Mouse (Mus musculus) kidney, adult 2 months (tissue): ENCODE measurements around the gene Gtf2i. TPM values are rescaled to one million over a fixed set of nuclear protein-coding genes. Genes with fewer than 3 reads are reported as not detected.

ENCODE experiments used
- DNase-seq: peaks from one replicate; pipeline ENCODE4 v3.0.0; 2021
- H3K27ac ChIP-seq: fragments of 200-500 bp; 2 replicates; pipeline ENCODE4 v1.5.1; 2012; ENCODE audit warnings: low read depth, low read length, control low read depth, inconsistent platforms; ENCODE audit not compliant: insufficient read depth
- H3K27me3 ChIP-seq: fragments of 200-500 bp; replicated peaks from 2 replicates; pipeline ENCODE4 v1.6.1; 2012; ENCODE audit warnings: mild to moderate bottlenecking, moderate library complexity, low read length, inconsistent platforms; ENCODE audit not compliant: control insufficient read depth, insufficient read depth
- H3K36me3 ChIP-seq: fragments of 200-500 bp; 2 replicates; pipeline ENCODE4 v1.6.1; 2012; ENCODE audit warnings: mild to moderate bottlenecking, moderate library complexity, low read length, inconsistent platforms; ENCODE audit not compliant: control insufficient read depth, insufficient read depth
- H3K4me1 ChIP-seq: fragments of 200-500 bp; 2 replicates; pipeline ENCODE4 v1.6.1; 2011; ENCODE audit warnings: low read length; ENCODE audit not compliant: control insufficient read depth, insufficient read depth
- H3K4me3 ChIP-seq: fragments of 200-500 bp; 2 replicates; pipeline ENCODE4 v1.5.1; 2011; ENCODE audit warnings: mild to moderate bottlenecking, low read depth, low read length, control low read depth; ENCODE audit not compliant: insufficient read depth
- CTCF ChIP-seq: fragments of 200-500 bp; conservative IDR thresholded peaks from 2 replicates; pipeline ENCODE4 v1.5.1; 2011; ENCODE audit warnings: low read depth, mild to moderate bottlenecking, control low read depth, low read length, moderate library complexity, mixed read lengths; ENCODE audit not compliant: insufficient read depth, insufficient read length
- POLR2A ChIP-seq: fragments of 200-500 bp; IDR thresholded peaks from one replicate; pipeline ENCODE4 v1.6.1; 2011; ENCODE audit warnings: low read depth, low read length, control low read depth
- WGBS: fragments of 180-500 bp; shearing (Covaris S2); methylation state at CpG from one replicate; pipeline ENCODE4 v1.1.7; 2018; 5-methylcytosine and 5-hydroxymethylcytosine counted together
- polyA plus RNA-seq: library from polyadenylated mRNA; depleted of rRNA; stranded (reverse); fragments of >200 nt; gene quantifications from 2 replicates; pipeline ENCODE4 v1.2.3, GENCODE M21; 2012

Gtf2i gene
- polyA plus RNA-seq, 1 experiment, result 103 TPM

DNA sequence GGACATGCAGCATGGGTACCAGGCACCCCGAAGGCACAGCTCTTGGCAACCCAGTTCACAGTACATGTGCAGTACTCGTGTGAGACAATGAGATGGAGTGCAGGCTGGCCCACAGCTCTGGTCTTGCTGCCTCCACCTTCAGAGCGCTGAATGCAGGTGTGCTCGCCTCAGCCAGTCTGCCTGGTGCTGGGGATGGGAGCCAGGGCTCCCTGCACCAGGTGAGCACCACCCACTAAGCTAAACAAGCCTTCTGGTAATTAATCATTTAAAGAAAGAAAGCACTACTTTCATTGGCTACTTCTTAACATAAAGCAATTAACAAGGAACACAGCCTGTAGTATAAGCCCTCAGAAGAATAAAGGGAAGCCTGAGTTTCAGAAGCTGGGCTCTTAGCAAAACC, 37.5 kb downstream of the Gtf2i start:
- Histone ChIP-seq H3K4me3 (no peak overlapping the region), H3K27me3 (no peaks in the 10 kb centered on the region), H3K4me1 (peaks cover 29% of the 10 kb centered on the region), H3K36me3 (peaks cover 3% of the 10 kb centered on the region; the same call in 1 of the 2 replicates), H3K27ac (no peak overlapping the region)
- no peak for TF ChIP-seq POLR2A
- no peak for TF ChIP-seq CTCF
- WGBS, result 78% methylated on average over 4 of the region's 4 CpGs
- no peak for DNase-seq

DNA sequence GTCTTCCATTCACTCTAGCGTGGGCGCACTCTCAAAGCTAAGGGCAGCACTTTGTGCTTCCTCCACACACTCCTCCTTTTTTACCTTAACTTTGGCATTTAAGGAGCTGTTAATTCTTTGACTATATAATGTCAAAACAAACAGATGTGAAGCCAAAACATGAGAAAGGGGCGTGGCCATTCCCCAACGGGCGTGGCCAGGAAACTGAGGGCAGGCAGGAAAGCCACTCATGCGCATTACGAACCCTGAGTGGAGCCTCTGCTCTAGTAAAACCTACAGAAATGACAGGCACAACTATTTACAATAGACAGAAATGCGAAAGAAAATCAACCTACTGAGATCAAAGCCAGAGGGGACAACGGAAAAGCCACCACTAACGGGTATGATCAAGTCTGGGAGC, 39.0 kb downstream of the Gtf2i start:
- Histone ChIP-seq H3K4me3 (no peak overlapping the region), H3K36me3 (peaks cover 3% of the 10 kb centered on the region; the same call in 1 of the 2 replicates), H3K4me1 (peaks cover 34% of the 10 kb centered on the region), H3K27ac (peak overlapping the region; percentile 81; the same call in 1 of the 2 replicates), H3K27me3 (no peaks in the 10 kb centered on the region)
- peak; percentile 47 for DNase-seq
- WGBS, result 61% methylated on average over 10 of the region's 10 CpGs
- no peak for TF ChIP-seq POLR2A
- TF ChIP-seq CTCF, result no peak

DNA sequence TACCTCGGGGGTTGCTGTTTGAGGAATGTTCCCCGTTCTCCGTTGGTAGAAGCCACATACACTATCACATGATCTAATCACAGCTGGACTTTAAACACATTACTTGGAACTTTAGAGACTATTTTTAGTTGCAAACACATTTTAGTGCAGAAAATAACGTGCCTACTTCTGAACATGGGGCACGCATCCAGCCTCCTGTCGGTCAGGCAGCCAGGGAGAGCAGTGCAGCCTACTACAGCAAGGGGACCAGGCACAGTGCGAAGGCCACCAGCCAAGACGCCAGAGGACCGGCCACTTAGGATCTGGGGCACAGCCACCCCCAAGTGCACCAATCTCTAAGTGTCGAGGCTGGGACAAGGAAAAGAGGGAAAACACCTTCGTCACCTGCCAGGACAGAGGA, 39.5 kb downstream of the Gtf2i start:
- 41% methylated on average over 11 of the region's 11 CpGs for WGBS
- peak; percentile 26; the same call in 1 of the 2 replicates for TF ChIP-seq CTCF
- TF ChIP-seq POLR2A, result no peak
- Histone ChIP-seq H3K4me3 (no peak overlapping the region), H3K36me3 (peaks cover 3% of the 10 kb centered on the region; the same call in 1 of the 2 replicates), H3K27me3 (no peaks in the 10 kb centered on the region), H3K4me1 (peaks cover 38% of the 10 kb centered on the region), H3K27ac (peak overlapping the region; percentile 81; the same call in 1 of the 2 replicates)
- DNase-seq, result peak; percentile 89

DNA sequence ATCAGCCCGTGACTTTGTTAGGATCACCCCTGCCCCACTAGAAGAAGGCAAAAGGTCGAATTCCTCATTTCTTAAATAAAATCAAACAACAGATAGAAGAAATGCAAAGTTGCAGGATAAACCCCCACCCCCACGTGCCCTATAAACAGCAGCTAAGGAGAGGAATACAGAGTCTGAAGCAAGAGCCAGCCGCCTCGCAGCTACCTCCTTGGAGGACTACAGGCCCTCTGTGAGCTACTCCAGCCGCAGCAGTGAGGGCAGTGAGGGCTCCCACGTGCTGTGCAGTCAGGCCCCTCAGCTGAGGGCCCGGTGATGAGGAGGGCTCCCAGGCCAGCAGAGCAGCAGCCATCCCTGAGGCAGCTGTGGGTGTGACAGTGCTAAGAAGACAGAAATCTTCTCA, 40.8 kb downstream of the Gtf2i start:
- Histone ChIP-seq H3K27me3 (no peaks in the 10 kb centered on the region), H3K4me3 (no peak overlapping the region), H3K27ac (peak overlapping the region; percentile 77), H3K36me3 (peaks cover 3% of the 10 kb centered on the region; the same call in 1 of the 2 replicates), H3K4me1 (peaks cover 38% of the 10 kb centered on the region)
- peak; percentile 43 for DNase-seq
- WGBS, result 52% methylated on average over 8 of the region's 8 CpGs
- TF ChIP-seq CTCF, result no peak
- no peak for TF ChIP-seq POLR2A

DNA sequence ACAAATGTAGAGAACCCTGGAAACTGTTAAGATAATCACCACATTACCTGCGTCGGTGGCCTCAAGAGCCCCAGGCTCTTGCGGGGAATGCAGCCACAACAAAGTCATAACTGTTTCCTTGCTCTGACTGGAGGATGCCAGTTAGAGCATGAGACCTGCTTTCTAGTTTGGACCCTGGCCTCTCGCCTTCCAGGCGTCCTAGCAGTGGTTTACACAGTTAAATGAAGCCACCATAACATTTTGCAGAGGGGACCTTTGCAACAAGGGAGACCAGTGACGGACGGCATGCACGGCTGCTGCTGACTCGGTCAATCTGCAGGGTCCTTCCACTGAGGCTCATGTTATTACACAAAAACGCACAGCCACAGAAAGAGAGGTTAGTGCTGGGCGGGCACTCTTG, 41.8 kb downstream of the Gtf2i start:
- DNase-seq, result peak; percentile 72
- peaks cover 31% of the 10 kb centered on the region for H3K4me1 ChIP-seq
- peaks cover 3% of the 10 kb centered on the region; the same call in 1 of the 2 replicates for H3K36me3 ChIP-seq
- TF ChIP-seq POLR2A (no peak), CTCF (no peak)
- 44% methylated on average over 11 of the region's 11 CpGs for WGBS
- H3K27me3 ChIP-seq, result no peaks in the 10 kb centered on the region
- peak overlapping the region; percentile 77 for H3K27ac ChIP-seq
- no peak overlapping the region for H3K4me3 ChIP-seq

DNA sequence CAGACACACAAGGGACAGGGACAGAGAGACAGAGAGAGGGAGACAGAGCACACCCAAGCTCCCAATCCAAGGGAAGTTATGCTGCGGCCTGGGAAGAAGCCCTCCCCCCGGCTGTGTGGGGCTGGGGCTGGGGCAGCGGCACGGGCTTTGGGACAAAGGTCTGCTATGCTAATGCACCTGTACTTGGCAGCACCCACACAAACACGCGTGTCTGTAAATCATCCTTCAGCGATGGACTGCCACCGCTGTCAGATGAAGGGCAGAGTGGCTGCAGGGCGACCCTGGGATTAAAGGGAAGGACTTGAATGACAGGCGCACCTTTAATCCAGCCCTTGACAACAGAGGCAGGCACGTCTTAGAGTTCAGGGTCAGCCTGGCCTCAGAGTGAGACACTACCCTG, 43.1 kb downstream of the Gtf2i start:
- Histone ChIP-seq H3K36me3 (peaks cover 3% of the 10 kb centered on the region; the same call in 1 of the 2 replicates), H3K27ac (peak overlapping the region; percentile 68), H3K27me3 (no peaks in the 10 kb centered on the region), H3K4me3 (no peak overlapping the region), H3K4me1 (peaks cover 31% of the 10 kb centered on the region)
- TF ChIP-seq CTCF (no peak), POLR2A (no peak)
- DNase-seq, result peak; percentile 89
- 53% methylated on average over 11 of the region's 11 CpGs for WGBS

DNA sequence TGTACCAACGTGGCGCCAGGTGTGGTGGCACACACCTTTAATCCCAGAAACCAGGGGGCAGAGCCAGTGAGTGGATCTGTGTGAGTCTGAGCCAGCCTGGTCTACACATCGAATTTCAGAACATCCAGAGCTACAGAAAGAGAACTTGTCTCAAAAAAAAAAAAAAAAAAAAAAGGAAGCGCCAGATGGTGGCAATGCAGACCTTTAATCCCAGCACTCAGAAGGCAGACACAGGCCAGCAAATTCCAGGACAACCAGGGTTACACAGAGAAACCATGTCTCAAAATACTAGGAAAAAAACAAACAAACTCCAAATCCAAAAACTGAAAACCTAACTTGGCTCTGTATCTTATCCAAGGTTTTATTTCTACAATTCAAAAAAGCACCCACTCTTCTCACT, 44.0 kb downstream of the Gtf2i start:
- Histone ChIP-seq H3K27me3 (no peaks in the 10 kb centered on the region), H3K4me3 (no peak overlapping the region), H3K4me1 (peaks cover 28% of the 10 kb centered on the region), H3K36me3 (peaks cover 3% of the 10 kb centered on the region; the same call in 1 of the 2 replicates), H3K27ac (peak overlapping the region; percentile 68; the same call in 1 of the 2 replicates)
- TF ChIP-seq POLR2A, result no peak
- no peak for TF ChIP-seq CTCF
- peak; percentile 62 for DNase-seq
- 57% methylated on average over 4 of the region's 4 CpGs for WGBS

DNA sequence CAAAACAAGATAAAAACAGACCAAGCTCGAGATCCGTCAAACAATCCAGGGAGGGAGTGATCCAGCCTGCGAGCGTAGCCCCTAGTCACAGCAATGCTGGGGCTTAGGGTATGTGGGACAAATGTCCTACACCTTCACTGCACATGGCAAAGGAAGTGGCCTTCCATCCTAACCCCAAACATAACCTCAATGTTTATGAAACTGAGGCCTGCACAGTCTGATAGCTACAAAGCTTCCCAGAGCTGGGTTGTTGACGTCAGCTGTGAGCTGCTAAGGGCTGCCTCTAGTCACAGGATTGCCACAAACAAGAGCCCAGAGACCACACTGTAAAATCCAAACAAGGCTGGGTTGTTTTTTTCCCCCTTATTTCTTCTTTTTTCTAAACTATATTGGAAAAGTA, 44.8 kb downstream of the Gtf2i start:
- TF ChIP-seq CTCF (no peak), POLR2A (no peak)
- DNase-seq, result no peak
- H3K36me3 ChIP-seq, result peaks cover 3% of the 10 kb centered on the region; the same call in 1 of the 2 replicates
- no peak overlapping the region for H3K27ac ChIP-seq
- H3K4me1 ChIP-seq, result peaks cover 22% of the 10 kb centered on the region
- H3K4me3 ChIP-seq, result no peak overlapping the region
- WGBS, result 78% methylated on average over 5 of the region's 5 CpGs
- no peaks in the 10 kb centered on the region for H3K27me3 ChIP-seq
